Mouse (Mus musculus) cerebellum, postnatal 25 days (tissue): ENCODE measurements around the gene Cbarp.

ENCODE experiments used
- DNase-seq, 2 experiments: peaks; one replicate each; pipeline ENCODE4 v3.0.0; 2021; ENCODE audit warnings: mixed read lengths in 2 of 2

Cbarp gene

DNA sequence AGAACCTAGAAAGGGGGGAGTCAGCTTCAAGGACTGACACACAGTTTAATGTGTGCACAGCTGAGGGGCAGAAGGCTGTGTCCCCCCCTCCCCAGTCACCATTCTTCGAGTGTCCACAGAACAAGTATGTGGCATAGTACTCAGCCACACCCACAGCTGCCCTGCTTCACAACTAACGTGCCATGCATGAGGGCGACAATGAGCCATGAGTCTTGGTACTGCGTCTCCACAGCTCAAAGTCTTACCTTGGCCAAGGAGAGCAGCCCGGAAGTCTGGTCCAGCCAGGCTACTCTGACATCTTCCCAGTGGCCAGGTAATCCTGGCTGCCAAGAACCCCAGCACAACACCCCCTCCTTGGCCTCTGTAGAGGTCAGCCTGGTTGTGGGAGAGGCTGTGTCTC, 47.9 kb downstream of the Cbarp start:
- no peak for DNase-seq

DNA sequence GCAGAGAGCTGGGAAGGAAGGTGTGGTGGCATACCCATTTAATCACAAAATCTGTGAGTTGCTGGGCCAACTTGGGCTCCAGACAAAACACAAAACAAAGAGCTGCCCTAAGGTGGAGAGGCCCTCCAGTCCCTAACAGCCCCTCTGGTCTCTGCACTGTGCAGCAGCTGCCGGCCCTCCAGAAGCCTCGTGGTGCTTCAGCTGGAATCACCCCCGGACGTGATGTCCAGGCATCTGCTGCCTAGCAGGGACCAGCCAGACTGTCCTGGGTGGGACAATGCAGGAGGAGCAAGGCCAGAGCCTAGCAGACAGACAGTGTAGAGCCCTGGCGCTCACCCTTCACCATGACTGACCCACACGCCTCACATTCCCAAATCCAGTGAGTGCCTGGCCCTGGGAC, 49.1 kb downstream of the Cbarp start:
- no peak for DNase-seq

DNA sequence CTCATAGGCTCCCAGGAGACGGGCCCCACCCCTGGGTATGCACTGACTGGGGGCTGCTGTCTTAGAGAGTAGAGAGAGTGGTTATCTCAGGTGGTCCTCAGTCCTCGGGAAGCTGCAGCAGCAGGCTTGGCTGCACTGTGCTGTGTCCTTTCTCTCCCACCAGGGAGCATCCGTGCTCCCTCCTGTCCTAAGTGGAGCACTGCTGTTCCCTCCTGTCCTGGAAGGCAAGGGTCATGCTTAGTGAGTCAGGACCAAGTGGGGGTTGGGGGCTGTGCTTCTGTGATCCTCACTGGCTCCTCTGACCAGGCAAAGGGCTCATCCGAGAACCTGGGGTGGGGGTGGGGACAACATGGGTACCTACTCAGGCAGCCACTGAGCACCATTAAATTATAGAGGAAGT, 51.5 kb downstream of the Cbarp start:
- DNase-seq = no peak

DNA sequence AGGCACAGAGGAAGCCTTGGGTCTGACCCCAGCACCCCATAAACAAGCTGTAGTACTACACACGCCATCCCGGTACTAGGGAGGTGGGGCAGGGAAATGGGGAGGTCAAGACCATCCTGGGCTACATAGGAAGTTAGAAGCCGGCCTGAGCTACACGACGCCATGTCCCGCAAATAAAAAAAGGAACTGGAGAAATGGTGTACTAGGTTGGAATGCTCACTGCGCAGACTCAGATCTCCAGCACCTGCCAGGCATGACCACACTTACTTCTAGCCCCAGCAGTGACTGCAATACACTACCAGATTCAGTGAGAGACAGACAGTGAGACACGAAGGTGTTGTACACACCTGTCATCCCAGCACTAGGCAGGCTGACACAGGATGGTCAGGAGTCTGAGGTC, 53.2 kb downstream of the Cbarp start:
- DNase-seq = no peak

DNA sequence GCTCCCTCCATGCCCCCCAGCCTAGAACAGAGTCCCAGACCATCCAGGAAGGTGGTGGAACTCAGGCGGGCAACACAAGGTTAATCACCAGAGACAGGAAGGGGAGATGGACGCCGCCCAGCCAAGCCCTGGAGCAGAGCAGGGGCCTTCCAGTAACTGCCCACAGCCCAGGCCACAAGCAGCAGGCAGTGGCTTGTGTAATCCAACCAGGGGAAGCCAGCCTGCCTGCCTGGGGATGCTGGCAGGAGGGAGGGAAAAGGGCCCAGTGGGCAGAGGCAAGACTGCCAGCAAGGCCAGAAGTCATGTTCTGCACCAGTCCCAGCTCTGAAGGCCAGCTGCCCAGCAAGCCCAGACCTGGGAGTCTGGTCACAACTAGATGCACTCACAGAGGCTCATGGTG, 53.8 kb downstream of the Cbarp start:
- peak in 1 of 2 experiments; percentile 44 for DNase-seq

DNA sequence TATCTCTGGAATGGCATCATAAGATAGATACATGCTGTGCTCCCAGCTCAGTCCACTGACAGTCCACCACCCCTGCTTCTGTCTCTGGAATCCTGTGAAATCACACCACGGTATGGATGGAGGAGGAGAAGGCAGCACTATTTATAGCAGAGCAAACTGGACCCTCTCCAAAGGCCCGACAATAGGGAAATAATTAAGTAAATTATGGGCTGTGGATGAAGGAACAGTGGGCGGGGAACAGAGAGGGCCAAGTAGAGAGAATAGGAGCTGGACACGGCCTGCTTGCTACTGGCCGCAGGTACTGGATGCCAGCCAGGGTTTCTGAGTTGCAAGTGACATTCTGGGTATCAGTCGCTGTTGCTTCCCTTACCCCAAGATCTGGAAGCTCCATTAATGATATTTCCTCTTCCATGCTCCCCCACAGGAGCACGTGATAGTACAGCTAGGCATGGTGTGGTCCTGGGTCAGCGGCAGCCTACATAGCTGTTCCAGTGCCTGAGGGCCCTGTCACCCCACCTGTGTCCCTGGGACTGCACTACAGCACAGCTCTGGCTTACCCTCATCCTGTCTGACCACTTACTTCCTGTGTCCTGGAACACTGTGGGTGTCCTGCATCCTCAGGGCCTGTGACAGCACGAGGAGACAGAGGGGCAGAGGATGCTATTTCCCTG, 55.7 kb downstream of the Cbarp start:
- peak; percentile 70 to 79 for DNase-seq

DNA sequence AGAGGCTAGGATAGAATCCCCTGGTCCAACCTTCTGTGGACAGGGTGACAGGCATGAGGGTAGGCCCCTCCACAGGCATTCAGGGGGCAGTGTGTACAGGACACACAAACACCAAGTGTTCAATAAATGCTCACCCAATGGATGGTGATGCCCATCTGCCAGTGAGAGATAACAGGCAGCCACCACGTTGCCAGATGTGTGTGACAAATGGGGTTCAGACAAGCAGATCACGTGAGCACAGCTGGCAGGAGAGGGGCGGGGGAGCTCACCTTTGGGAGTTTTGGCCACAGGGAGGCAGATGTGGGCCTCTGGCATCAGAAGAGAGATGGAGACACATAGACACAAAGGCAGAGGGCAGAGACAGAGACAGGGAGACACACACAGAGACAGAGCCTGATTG, 59.6 kb downstream of the Cbarp start:
- no peak for DNase-seq
